ENCODE assay signal across 13 mouse cellular contexts in genomic region chr12:4676336-4676735, GRCm38 (mm10).
"Had no signal": no experiment of that assay in that cellular context is flagged by ENCODE, and none has a peak within 500 bp of the region (broad histone marks: within the 10 kb centered on the region; RNA-seq: fewer than 3 reads in every experiment).

No protein-coding gene starts in this region.

- H3K9me3 ChIP-seq: kidney, embryonic 15.5 days; limb, embryonic 13.5 days; midbrain, embryonic 12.5 days; neural tube, embryonic 13.5 days; stomach, embryonic 15.5 days had no signal

- H3K27ac ChIP-seq: kidney, embryonic 15.5 days; limb, embryonic 13.5 days; liver, embryonic 14.5 days; midbrain, embryonic 12.5 days; neural tube, embryonic 13.5 days; stomach, embryonic 15.5 days had no signal

- DNase-seq: kidney, adult 2 months; kidney, postnatal 14 days; left cerebral cortex, postnatal 4 days; lung, adult 18-20 months; right cerebral cortex, postnatal 14 days had no signal

- H3K4me2 ChIP-seq: kidney, embryonic 15.5 days; limb, embryonic 13.5 days; midbrain, embryonic 12.5 days; neural tube, embryonic 13.5 days; stomach, embryonic 15.5 days had no signal

- H3K9ac ChIP-seq: kidney, embryonic 15.5 days; limb, embryonic 13.5 days; liver, embryonic 14.5 days; midbrain, embryonic 12.5 days; neural tube, embryonic 13.5 days; stomach, embryonic 15.5 days had no signal

- ATAC-seq: intestine, embryonic 16.5 days; midbrain, embryonic 16.5 days had no signal

- H3K4me1 ChIP-seq: kidney, embryonic 15.5 days; limb, embryonic 13.5 days; midbrain, embryonic 12.5 days; neural tube, embryonic 13.5 days; stomach, embryonic 15.5 days had no signal

- H3K4me3 ChIP-seq: kidney, embryonic 15.5 days; limb, embryonic 13.5 days; midbrain, embryonic 12.5 days; neural tube, embryonic 13.5 days; stomach, embryonic 15.5 days had no signal

- H3K27me3 ChIP-seq: kidney, embryonic 15.5 days; limb, embryonic 13.5 days; midbrain, embryonic 12.5 days; neural tube, embryonic 13.5 days; stomach, embryonic 15.5 days had no signal
